Mouse (Mus musculus) ES-Bruce4 (cell line): Measurements from ENCODE around the gene Cep63. TPM values are rescaled to one million over a fixed set of nuclear protein-coding genes. Genes with fewer than 3 reads are reported as not detected.
A peak's percentile ranks its signal among the peaks of the same experiment; 100 is the strongest.

ENCODE experiments used
- H3K27ac ChIP-seq: 2 replicates; pipeline ENCODE4 v1.5.1; 2012; ENCODE audit warnings: low read length, inconsistent platforms; ENCODE audit not compliant: insufficient read depth
- H3K27me3 ChIP-seq: 2 replicates; pipeline ENCODE4 v1.6.1; 2012; ENCODE audit warnings: mild to moderate bottlenecking, low read length, inconsistent platforms; ENCODE audit not compliant: control insufficient read depth, poor library complexity, insufficient read depth, severe bottlenecking
- H3K36me3 ChIP-seq: 2 replicates; pipeline ENCODE4 v1.6.1; 2012; ENCODE audit warnings: inconsistent platforms, mild to moderate bottlenecking, low read length, moderate library complexity; ENCODE audit not compliant: control insufficient read depth, poor library complexity, insufficient read depth, severe bottlenecking
- H3K4me1 ChIP-seq: one replicate; pipeline ENCODE4 v1.8.1; 2011; ENCODE audit warnings: low read length; ENCODE audit not compliant: control insufficient read depth, insufficient read depth
- H3K4me3 ChIP-seq: 2 replicates; pipeline ENCODE4 v1.5.1; 2011; ENCODE audit warnings: low read depth, mild to moderate bottlenecking, low read length
- H3K9ac ChIP-seq: 2 replicates; pipeline ENCODE4 v1.6.1; 2012; ENCODE audit warnings: low read depth, mild to moderate bottlenecking, inconsistent platforms; ENCODE audit not compliant: poor library complexity, severe bottlenecking
- H3K9me3 ChIP-seq: replicated peaks from 2 replicates; pipeline ENCODE4 v1.6.1; 2012; ENCODE audit warnings: mild to moderate bottlenecking, low read length, inconsistent platforms; ENCODE audit not compliant: control insufficient read depth, poor library complexity, insufficient read depth, severe bottlenecking
- CTCF ChIP-seq: IDR thresholded peaks from one replicate; pipeline ENCODE4 v1.8.1; 2011; ENCODE audit warnings: low read depth, low read length
- EP300 ChIP-seq: IDR thresholded peaks from 2 replicates; pipeline ENCODE4 v1.6.1; 2011; ENCODE audit warnings: low read depth, low read length; ENCODE audit not compliant: insufficient read depth
- POLR2A ChIP-seq: IDR thresholded peaks from one replicate; pipeline ENCODE4 v1.8.1; 2011; ENCODE audit warnings: low read length; ENCODE audit not compliant: insufficient read depth
- polyA plus RNA-seq: library from polyadenylated mRNA; stranded (reverse); fragments of >200 nt; gene quantifications from 2 replicates; pipeline ENCODE4 v1.2.4, GENCODE M21; 2011; ENCODE audit warnings: low read depth; ENCODE audit not compliant: missing spikeins, insufficient read depth, insufficient read length

Gene Cep63
- polyA plus RNA-seq, 1 experiment: 20.9 TPM

DNA sequence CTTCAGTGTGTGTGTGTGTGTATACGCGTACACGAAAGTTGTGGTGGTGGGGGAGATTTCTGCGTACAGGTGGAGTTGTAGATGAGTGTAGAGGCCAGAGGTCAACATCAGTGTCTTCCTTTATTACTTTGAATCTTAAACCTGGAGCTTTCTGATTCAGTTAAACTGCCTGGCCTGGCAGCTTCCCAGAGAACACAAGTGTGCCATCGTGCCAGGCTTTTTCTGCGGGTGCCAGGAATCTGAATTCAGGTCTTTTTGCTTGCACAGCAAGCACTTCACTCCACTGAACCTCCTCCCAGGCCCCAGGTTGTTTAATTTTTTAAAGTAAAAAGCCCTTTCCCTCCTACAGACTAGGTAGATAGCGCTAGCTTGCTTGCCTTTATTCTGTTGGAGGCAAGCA lies 1.1 kb upstream of the Cep63 start:
- H3K9ac ChIP-seq: peak overlapping the region; percentile 94
- TF ChIP-seq EP300 (no peak), POLR2A (no peak), CTCF (no peak)
- peak overlapping the region; percentile 79; the same call in 1 of the 2 replicates for H3K4me3 ChIP-seq
- H3K36me3 ChIP-seq: 0 out of 2 replicates have a peak, but pooled peaks cover 2% of the 10 kb centered on the region
- no peaks in the 10 kb centered on the region for H3K9me3 ChIP-seq
- no peaks in the 10 kb centered on the region for H3K27me3 ChIP-seq
- H3K27ac ChIP-seq: no peak overlapping the region
- no peaks in the 10 kb centered on the region for H3K4me1 ChIP-seq

GRCm38 (mm10) chr9:102626839-102627225 lies 498 bp upstream of the Cep63 start:
- no peak for TF ChIP-seq EP300
- TF ChIP-seq POLR2A: no peak
- H3K9ac ChIP-seq: peak overlapping the region; percentile 94
- H3K36me3 ChIP-seq: 0 out of 2 replicates have a peak, but pooled peaks cover 2% of the 10 kb centered on the region
- no peaks in the 10 kb centered on the region for H3K4me1 ChIP-seq
- peak overlapping the region; percentile 79 for H3K4me3 ChIP-seq
- H3K27me3 ChIP-seq: no peaks in the 10 kb centered on the region
- peak overlapping the region; percentile 36 for H3K27ac ChIP-seq
- no peaks in the 10 kb centered on the region for H3K9me3 ChIP-seq

- TF ChIP-seq CTCF (no peak), EP300 (no peak), POLR2A (no peak)
- H3K9me3 ChIP-seq: no peaks in the 10 kb centered on the region
- peak overlapping the region; percentile 94 for H3K9ac ChIP-seq
- H3K36me3 ChIP-seq: no peaks in the 10 kb centered on the region
- no peaks in the 10 kb centered on the region for H3K4me1 ChIP-seq
- peak overlapping the region; percentile 68 for H3K27ac ChIP-seq
- H3K4me3 ChIP-seq: peak overlapping the region; percentile 83
- no peaks in the 10 kb centered on the region for H3K27me3 ChIP-seq
Observed at GRCm38 (mm10) chr9:102625401-102625982, 842 bp downstream of the Cep63 start.

DNA sequence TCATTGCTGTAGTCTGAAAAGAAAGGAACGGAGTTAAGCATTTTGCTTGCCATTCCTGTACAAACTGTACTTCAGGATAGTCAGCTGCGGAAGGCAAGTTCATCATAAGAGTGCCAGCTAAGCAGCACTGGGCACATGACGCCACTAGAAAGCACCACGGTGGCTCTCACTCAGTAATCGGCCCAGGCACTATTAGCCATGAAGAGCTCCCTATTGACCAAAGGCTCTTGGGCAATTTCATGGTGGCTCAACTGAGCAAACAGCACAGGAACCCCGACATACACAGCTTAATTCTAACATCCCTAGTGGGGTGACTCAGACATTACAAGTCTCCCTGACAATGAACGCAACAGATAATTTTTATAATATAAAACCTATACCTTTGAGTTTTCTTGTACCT lies 2.8 kb downstream of the Cep63 start:
- Histone ChIP-seq H3K9ac (no peak overlapping the region), H3K4me1 (no peaks in the 10 kb centered on the region), H3K4me3 (no peak overlapping the region), H3K27ac (no peak overlapping the region), H3K36me3 (no peaks in the 10 kb centered on the region), H3K27me3 (no peaks in the 10 kb centered on the region), H3K9me3 (no peaks in the 10 kb centered on the region)
- no peak for TF ChIP-seq CTCF
- no peak for TF ChIP-seq POLR2A
- no peak for TF ChIP-seq EP300

DNA sequence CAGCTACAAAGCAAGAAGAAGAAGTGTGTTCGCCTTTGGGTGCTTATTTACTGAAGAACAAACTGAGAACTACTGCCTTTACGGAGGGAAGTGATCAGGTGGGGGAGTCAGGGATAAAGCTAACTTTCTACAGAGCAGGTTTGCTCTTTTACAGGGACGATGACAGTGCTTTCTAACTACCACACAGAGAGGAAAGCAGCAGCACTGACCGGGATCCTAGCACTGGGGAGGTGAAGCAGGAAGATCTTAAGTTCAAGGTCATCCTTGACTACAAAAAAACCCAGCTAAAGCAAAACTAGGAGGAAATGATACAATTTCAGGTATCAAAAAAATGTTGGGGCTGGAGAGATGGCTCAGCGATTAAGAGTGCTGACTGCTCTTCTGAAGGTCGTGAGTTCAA lies 3.5 kb downstream of the Cep63 start:
- TF ChIP-seq EP300 (no peak), CTCF (no peak), POLR2A (no peak)
- Histone ChIP-seq H3K36me3 (no peaks in the 10 kb centered on the region), H3K9ac (no peak overlapping the region), H3K4me1 (no peaks in the 10 kb centered on the region), H3K4me3 (no peak overlapping the region), H3K27me3 (no peaks in the 10 kb centered on the region), H3K9me3 (no peaks in the 10 kb centered on the region), H3K27ac (no peak overlapping the region)

GRCm38 (mm10) chr9:102622192-102622857 lies 4.0 kb downstream of the Cep63 start:
- Histone ChIP-seq H3K4me1 (no peaks in the 10 kb centered on the region), H3K9ac (no peak overlapping the region), H3K27me3 (no peaks in the 10 kb centered on the region), H3K36me3 (no peaks in the 10 kb centered on the region), H3K9me3 (no peaks in the 10 kb centered on the region), H3K4me3 (no peak overlapping the region), H3K27ac (no peak overlapping the region)
- TF ChIP-seq EP300 (no peak), CTCF (peak; percentile 29)
